Mouse (Mus musculus) liver, adult 2 months (tissue): ENCODE measurements around the gene Sox6.

Experiments used
- CTCF ChIP-seq: fragments of 200-500 bp; IDR thresholded peaks from 2 replicates; pipeline ENCODE4 v1.5.1; 2011; ENCODE audit warnings: low read depth, low read length, control low read depth
- POLR2A ChIP-seq: fragments of 200-500 bp; IDR thresholded peaks from 2 replicates; pipeline ENCODE4 v1.6.1; 2011; ENCODE audit warnings: low read length, control low read depth; ENCODE audit not compliant: insufficient read depth; ENCODE audit errors: extremely low read depth

- TF ChIP-seq CTCF (no peak), POLR2A (no peak)
Measured at GRCm38 (mm10) chr7:115732824-115733223, 305.8 kb downstream of the Sox6 start.
